Mouse (Mus musculus): ENCODE measurements around the gene Ntmt1.

Ntmt1 gene

GRCm38 (mm10) chr2:30807648-30808295, at the start of gene Ntmt1:
TSS of gene Ntmt1 (plus strand) at chr2:30807826.
- peak; percentile 100 for DNase-seq (ENCODE audit: low spot score in 2 of 2)

- DNase-seq (ENCODE audit: low spot score in 2 of 2), result peak; percentile 78 to 83
Measured at GRCm38 (mm10) chr2:30758341-30759087, 49.1 kb upstream of the Ntmt1 start.

- DNase-seq (ENCODE audit: low spot score in 2 of 2), result no peak
Measured at GRCm38 (mm10) chr2:30759088-30759374, 48.6 kb upstream of the Ntmt1 start.

GRCm38 (mm10) chr2:30759442-30759841, 48.2 kb upstream of the Ntmt1 start:
- DNase-seq (ENCODE audit: low spot score in 2 of 2), result no peak

- peak in 1 of 2 experiments; percentile 41 for DNase-seq (ENCODE audit: low spot score in 2 of 2)
Measured at GRCm38 (mm10) chr2:30759858-30760547, 47.6 kb upstream of the Ntmt1 start.

- no peak for DNase-seq (ENCODE audit: low spot score in 2 of 2)
Measured at GRCm38 (mm10) chr2:30760706-30761105, 46.9 kb upstream of the Ntmt1 start.

- DNase-seq (ENCODE audit: low spot score in 2 of 2), result no peak
Measured at GRCm38 (mm10) chr2:30766446-30766845, 41.2 kb upstream of the Ntmt1 start.

GRCm38 (mm10) chr2:30767626-30768240, 39.9 kb upstream of the Ntmt1 start:
- no peak for DNase-seq (ENCODE audit: low spot score in 2 of 2)

- no peak for DNase-seq (ENCODE audit: low spot score in 2 of 2)
Measured at GRCm38 (mm10) chr2:30768529-30768928, 39.1 kb upstream of the Ntmt1 start.

- no peak for DNase-seq (ENCODE audit: low spot score in 2 of 2)
Measured at GRCm38 (mm10) chr2:30769187-30769586, 38.4 kb upstream of the Ntmt1 start.

GRCm38 (mm10) chr2:30771368-30771805, 36.2 kb upstream of the Ntmt1 start:
- peak; percentile 52 to 57 for DNase-seq (ENCODE audit: low spot score in 2 of 2)

GRCm38 (mm10) chr2:30771806-30772460, 35.7 kb upstream of the Ntmt1 start:
- DNase-seq (ENCODE audit: low spot score in 2 of 2), result peak; percentile 87 to 88

GRCm38 (mm10) chr2:30772581-30773312, 34.9 kb upstream of the Ntmt1 start:
- no peak for DNase-seq (ENCODE audit: low spot score in 2 of 2)

- DNase-seq (ENCODE audit: low spot score in 2 of 2), result no peak
Measured at GRCm38 (mm10) chr2:30773313-30774005, 34.2 kb upstream of the Ntmt1 start.

GRCm38 (mm10) chr2:30775955-30776354, 31.7 kb upstream of the Ntmt1 start:
- no peak for DNase-seq (ENCODE audit: low spot score in 2 of 2)

- DNase-seq (ENCODE audit: low spot score in 2 of 2), result no peak
Measured at GRCm38 (mm10) chr2:30777266-30777665, 30.4 kb upstream of the Ntmt1 start.

- no peak for DNase-seq (ENCODE audit: low spot score in 2 of 2)
Measured at GRCm38 (mm10) chr2:30778235-30778634, 29.4 kb upstream of the Ntmt1 start.

- no peak for DNase-seq (ENCODE audit: low spot score in 2 of 2)
Measured at GRCm38 (mm10) chr2:30779241-30779640, 28.4 kb upstream of the Ntmt1 start.

GRCm38 (mm10) chr2:30782312-30783290, 25.0 kb upstream of the Ntmt1 start:
- DNase-seq (ENCODE audit: low spot score in 2 of 2), result no peak
